Mouse (Mus musculus) urinary bladder, postnatal 25 days (tissue): ENCODE results near the gene Ly6g5b.
A peak's percentile ranks its signal among the peaks of the same experiment; 100 is the strongest.

Experiments used
- DNase-seq: peaks from one replicate; pipeline ENCODE4 v3.0.0; 2022; ENCODE audit warnings: low spot score

Gene Ly6g5b

DNA sequence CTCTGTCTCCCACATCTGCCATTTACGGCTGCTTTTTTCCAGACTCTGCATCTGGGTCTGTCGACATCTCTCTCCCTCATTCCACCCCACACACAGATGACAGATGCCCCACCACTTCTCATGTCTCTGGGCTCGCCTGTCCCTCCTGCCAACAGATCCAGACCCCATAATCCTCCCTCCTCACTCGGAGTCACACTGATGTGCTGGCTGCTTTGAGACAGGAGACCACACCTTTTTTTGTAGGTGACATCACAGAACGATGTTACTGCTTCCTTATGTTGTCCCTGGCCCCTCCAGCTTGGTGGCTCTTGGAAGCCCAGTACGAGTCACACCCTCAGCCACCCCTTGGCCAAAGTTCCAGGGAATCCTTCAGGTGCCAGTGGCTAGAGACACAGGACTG is 35.0 kb downstream of the Ly6g5b start:
- no peak for DNase-seq

DNA sequence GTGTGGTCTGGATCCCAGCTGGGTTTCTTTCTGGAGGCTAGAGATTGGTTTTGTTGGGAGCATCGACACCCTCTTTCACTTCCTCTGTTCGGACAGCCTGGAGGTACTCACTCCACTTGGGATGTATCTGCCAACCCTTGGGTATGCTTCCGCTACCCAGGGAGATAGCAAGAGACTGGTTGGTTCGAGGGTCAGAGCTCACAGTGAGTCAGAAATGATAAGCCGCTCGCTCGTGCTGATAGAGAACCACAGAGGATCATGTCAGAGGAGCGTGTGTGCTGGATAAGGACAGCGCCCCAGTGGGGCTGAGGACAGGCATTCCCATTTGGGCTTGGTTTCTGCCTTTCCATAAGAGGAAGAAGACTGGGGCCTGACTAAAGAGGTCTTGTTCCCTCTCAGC is 35.5 kb downstream of the Ly6g5b start:
- no peak for DNase-seq

- DNase-seq, result peak; percentile 44
Measured at GRCm38 (mm10) chr17:35077786-35078233, 37.4 kb downstream of the Ly6g5b start, which contains the start of gene Ly6g6d. Gene Ly6g6d, minus strand, starts transcription at chr17:35078065.

DNA sequence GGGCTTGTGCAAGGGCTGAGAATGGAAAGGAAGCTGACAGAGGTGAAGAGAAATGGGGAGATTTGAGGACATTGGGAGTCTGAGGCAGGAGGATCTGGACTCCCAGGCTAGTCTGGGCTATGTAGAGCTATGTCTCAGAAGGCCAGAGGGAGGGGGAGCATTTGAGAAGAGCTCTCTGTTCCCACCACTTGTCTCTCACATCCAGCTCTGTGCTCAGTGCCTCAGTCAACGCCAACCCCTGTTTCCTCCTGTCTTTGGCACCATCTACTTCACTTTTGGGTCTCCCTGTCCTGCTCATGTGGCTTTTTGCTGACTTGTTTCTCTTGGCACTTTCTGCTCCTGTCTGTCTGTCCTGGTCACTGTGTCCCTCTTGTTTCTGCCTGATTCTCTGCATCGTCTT is 37.9 kb downstream of the Ly6g5b start:
- no peak for DNase-seq

DNA sequence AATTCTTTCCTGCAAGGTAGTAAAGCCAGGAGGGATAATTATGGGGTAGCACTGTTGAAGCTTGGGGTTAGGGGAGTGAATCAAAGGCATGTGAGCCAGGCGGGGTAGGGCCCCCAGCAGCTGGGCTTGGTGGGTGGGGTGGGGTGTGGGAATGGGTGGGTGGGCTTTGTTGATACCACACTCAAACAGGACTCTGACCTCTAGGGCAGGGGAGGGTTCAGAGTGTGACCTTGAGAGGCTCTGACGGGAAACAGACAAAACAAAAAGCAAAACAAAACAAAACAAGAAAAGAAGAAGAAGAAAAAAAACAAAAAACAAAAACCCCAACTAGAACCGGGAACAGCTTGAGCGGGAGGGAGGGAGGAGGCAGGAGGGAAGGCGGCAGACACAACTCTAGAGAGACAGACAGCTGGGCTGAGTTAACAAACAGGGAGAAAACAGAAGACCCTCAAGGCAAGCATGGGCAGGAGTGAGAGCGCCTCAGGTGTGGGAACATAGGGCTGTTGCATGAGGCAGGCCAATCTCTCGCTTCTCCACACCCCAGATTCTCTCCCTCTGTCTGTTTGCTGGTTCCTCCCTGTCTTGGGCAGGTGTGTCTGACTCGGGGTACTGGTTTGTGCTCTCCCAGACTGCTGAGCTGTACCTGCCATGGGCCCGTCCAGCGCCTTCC is 38.6 kb downstream of the Ly6g5b start, which contains the start of gene Ly6g6e:
Gene Ly6g6e, plus strand, starts transcription at position 396 of the 670 bp plus-strand sequence.
- DNase-seq, result no peak

DNA sequence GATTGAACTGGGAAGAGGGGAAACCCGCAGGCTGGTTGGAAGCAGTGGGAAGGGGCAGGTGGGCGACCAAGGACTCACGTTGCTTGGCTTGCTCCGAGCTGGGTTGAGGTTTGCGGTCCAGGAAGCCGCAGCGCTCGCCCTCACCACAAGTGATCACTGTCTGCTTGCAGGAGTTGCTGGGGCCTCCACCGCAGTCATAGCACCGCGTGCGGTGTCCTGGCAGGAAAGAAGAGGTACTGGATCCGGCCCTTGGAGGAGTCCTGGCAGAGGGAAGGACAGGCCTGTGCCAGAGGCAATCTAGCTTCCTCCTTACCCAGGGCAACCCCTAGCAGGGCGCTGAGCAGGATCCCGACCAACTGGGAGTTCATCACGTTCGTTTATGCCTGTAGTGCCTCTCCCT is 41.1 kb downstream of the Ly6g5b start:
- no peak for DNase-seq

DNA sequence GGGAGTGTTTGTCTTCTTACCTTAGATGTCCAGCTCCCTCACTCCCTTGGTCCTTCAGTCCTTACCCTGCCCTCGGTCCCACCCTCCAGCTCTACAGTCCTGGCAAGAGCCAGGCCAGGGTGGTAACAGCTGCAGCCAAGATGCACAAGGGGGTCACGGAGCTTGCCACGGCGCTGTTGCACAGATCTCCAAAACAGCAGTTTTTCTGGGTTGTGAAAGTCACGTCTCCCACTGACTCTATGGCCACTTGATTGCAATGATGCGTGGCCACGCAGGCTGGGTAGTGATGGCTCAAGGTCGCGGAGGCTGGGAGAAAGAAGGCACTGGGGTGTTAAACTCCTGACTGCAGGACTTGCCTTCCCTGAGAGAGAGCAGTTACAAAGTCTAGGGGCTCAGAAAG is 43.8 kb downstream of the Ly6g5b start:
- DNase-seq, result no peak

GRCm38 (mm10) chr17:35070556-35071229 is 44.5 kb downstream of the Ly6g5b start:
- DNase-seq, result no peak

GRCm38 (mm10) chr17:35068213-35068914 is 46.9 kb downstream of the Ly6g5b start:
- no peak for DNase-seq

GRCm38 (mm10) chr17:35066084-35066483 is 49.1 kb downstream of the Ly6g5b start, which contains the start of gene Mpig6b:
Gene Mpig6b, minus strand, starts transcription at chr17:35066184.
- no peak for DNase-seq

DNA sequence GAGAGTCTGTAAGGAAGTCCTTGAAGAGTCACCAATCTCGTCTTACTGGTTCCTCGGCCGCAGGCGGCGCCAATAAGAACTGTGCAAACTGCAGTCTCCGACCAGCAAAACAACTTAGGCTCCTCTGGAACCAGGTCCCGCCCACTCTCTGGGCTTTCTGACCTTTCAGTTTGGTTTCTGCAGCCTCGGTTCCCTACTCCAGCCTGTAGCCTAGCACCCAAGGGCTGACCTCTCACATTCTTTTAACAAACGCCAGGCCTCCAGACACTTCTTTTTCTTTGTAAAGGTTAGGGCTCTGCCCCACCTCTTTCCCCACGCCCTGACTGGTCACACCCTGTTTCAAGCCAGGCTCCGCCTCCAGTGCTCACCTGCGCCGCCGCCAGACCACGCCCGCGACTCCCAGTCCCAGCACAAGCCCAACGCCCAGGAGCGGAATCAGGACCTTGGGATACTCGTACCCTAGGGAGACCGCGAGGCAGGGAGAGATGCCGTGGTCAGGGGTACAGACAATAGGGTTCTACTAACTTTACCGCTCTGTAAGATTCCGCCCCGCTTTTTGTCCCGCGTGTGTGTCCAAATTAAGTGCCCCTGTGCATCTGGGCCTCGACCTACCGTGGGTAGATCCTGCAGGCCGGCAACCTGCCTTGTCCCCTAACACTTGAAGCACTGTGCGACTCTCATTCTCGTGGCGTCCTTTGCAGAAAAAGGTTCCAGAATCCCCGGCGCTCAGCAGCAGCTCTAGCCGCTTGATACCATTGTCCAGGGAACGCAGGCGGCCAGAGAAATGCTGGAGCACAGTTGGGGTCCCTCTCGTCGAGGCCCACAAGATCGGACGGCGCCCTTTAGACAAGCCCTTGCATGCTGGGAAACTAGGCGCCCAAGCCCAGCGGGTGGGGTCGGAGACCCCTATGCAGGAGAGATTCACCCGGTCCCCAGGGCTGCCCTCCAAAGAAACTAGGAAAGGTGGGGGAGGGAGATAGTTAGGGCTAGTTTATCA is 50.0 kb downstream of the Ly6g5b start, which contains the start of gene Ly6g6c:
Gene Ly6g6c, plus strand, starts transcription at position 438 of the 997 bp plus-strand sequence.
- peak; percentile 50 for DNase-seq

DNA sequence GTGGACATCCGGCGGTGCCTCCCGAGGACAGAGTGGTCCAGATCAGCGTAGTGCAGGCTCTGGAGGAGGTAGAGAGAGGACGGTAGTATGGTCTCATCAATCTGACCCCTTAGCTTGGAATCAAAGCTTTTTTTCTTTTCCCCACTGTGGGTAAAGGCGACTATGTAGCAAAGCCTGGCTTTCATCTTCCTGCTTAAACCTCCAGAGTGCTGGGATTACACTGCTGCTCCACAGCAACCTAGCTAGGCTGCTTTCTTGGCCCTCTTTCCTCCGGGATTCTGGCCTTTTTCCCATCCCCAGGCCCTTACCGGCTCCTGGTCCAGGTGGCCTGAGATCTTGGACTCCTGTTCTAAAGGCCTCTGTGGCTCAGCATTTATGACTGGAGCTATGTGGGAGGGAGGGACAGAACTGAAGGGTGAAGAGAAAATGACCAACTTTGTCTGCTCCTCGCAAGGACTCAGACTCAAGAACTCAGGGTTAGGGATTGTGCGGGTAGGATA is 50.8 kb downstream of the Ly6g5b start:
- DNase-seq, result no peak
